Mouse (Mus musculus) urinary bladder, postnatal 36 days (tissue): ENCODE measurements around the gene Msi2.

Source experiments
- DNase-seq, 2 experiments: peaks; one replicate each; pipeline ENCODE4 v3.0.0; 2022; ENCODE audit warnings: low spot score in 2 of 2, mixed read lengths in 1 of 2

The Msi2 gene

GRCm38 (mm10) chr11:88592099-88592498 lies 126.2 kb downstream of the Msi2 start:
- no peak for DNase-seq

DNA sequence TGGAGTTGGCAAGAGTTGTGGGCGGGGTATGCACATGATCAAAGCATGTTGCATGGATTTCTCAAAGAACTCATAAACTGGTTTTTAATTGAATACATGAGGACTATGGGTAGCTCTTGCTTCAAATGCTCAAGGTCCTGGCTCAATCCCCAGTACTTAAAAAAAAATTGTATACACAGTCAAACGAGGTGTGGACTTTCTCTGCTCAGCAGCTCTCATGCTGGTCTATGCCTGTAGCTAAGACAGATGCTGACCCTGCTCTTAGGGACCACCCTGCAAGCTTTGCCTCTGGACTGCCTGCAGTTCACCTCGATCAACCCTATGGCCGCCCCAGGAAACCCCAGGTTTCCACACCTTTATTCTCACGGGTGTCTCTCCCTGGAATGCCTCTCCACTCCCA lies 127.7 kb downstream of the Msi2 start:
- no peak for DNase-seq

DNA sequence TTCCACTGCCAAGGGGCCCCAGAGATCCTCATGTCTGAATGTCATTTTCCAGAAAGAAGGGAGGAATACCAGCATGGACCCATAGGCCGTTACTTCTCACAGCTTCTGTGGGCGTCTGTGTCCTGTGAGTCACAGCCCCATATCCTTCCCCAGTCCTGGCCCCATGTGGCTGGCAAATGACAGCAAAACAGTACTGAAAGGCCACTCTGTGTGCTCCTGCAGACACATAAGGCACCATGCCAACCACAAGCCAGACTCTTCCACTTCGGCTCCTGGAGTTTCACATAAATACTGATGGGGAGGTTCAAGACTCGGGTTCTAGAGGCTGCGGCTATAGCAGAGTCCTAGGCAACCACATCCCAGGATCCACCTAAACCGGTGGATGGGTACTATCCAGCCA lies 128.7 kb downstream of the Msi2 start:
- no peak for DNase-seq

DNA sequence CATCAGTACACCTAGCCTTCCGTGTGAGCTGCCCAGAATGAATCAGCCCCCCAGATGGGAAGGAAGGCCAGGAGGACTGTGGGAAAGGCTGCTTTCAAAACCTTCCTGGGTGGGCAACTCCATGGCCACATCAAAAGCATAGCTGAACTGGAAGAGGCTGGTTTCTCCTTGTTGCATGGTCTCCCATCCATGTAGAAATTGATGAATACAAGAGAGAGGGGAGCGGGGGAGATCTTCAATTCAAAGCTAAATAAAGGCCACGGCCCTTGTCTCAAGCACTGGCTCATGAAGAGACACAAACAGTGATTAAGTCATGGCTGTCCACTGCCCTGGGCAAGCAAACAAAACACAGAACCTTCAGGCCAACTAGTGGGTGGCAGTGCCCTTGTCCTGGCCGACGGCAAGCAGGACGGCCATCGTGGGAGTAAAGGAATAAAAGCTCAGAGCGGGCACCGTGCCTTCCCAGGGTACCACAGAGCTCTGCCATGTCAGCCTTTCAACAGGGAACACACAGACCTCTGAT lies 129.6 kb downstream of the Msi2 start:
- no peak for DNase-seq

GRCm38 (mm10) chr11:88587710-88588109 lies 130.6 kb downstream of the Msi2 start:
- DNase-seq = no peak

DNA sequence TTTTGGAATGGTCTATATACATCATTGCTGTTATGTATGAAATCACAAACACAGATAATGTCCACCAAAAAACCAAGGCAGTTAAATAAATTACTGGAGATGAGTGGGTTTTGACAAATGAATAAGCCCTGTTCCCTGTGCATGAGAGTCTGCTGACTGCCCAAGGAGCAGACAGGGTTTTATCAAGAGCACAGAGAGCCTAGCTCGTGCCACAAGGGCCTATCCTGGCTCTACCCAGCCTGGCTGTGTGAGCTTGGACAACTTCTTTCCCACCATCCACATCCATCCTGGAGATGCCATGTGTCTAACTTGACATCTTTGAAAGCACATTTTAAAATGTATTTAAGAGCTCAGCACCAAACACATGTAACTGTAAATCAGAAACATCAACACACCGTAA lies 132.4 kb downstream of the Msi2 start:
- DNase-seq = no peak

DNA sequence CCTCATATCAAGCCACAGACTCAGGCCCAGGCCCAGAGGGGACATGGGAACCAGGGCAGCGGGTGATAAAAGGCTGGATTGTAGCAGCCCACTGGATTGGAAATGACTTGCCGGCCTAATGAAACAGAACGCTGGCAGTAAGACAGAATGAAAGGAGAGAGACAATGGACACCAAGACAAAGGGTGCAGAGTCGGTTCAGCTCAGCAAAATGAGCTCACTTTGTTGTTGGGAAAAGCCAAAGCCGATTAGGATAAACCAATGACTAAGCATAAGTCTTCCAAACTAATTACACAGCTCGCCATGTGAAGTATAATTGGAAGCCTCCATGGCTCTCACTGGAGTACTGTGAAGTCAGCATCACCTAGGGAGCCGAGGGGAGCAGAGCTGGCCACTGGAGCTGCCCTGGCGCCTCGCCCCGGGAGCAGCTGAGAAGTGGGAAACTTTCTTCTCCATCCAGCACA lies 133.1 kb downstream of the Msi2 start:
- no peak for DNase-seq

- DNase-seq = no peak
Measured at GRCm38 (mm10) chr11:88583866-88584265, 134.4 kb downstream of the Msi2 start.

- no peak for DNase-seq
Measured at GRCm38 (mm10) chr11:88583259-88583833, 135.0 kb downstream of the Msi2 start.

DNA sequence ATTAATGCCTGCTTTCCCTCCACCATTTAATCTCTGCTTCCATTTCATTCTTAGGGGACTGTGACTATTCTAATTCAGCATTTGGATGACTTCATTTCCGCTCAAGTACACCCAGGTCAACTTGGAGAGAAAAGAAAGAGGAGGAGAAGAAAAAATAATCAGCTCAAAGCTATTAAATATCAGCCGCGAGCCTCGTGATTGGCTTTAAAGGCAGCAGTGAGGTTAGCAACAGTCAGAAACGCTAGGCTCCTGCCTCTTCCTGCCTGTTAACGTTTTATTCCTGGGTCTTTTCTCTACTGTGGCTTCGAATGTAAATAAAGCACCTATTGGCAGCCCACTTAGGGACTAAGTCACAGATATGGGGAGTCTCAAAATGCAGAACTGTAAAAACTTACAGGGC lies 135.5 kb downstream of the Msi2 start:
- no peak for DNase-seq

GRCm38 (mm10) chr11:88582021-88582707 lies 136.1 kb downstream of the Msi2 start:
- DNase-seq = peak; percentile 48 to 52

GRCm38 (mm10) chr11:88581375-88581774 lies 136.9 kb downstream of the Msi2 start:
- DNase-seq = no peak

GRCm38 (mm10) chr11:88578700-88579099 lies 139.6 kb downstream of the Msi2 start:
- no peak for DNase-seq

GRCm38 (mm10) chr11:88577076-88577475 lies 141.2 kb downstream of the Msi2 start:
- DNase-seq = no peak

- DNase-seq = no peak
Measured at GRCm38 (mm10) chr11:88576233-88576998, 141.9 kb downstream of the Msi2 start.

DNA sequence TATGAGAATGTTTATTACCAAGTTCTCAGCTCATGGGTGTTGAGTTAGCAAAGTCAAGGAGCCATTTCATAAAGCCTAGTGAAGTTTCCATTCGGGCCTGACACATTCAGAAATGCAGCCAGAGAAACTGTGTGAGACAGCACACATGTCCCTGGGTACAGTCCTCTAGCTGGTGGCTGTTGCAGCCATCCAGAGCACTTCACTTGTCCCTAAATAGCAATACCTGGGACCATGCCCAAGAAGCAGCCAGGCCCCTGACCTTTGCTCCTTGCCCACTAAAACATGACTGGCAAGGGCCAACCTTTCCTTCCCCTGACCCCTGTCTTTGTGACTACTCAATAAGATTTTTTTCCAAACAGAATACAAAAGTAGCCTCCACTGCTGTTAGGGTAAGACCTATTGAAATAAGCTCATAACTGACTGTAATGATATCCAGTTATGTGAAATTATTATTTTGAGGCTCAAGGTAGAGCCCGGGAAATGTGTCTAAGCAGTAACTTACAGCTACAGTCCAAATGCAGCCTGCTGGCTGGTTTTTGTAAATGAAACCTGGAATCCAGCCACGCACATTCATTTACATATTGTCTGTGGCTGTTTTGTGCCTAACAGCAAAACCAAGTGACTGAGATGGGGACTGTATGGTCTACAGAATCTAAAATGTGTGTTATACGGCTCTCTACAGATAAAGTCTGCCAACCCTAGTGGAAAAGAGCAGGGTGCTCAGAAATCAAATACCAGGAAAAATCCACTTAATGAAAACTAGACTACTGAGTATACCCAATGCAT lies 143.5 kb downstream of the Msi2 start:
- DNase-seq = no peak

GRCm38 (mm10) chr11:88573013-88573412 lies 145.3 kb downstream of the Msi2 start:
- no peak for DNase-seq

- DNase-seq = no peak
Measured at GRCm38 (mm10) chr11:88572461-88572860, 145.9 kb downstream of the Msi2 start.

- no peak for DNase-seq
Measured at GRCm38 (mm10) chr11:88570715-88571202, 147.6 kb downstream of the Msi2 start.

DNA sequence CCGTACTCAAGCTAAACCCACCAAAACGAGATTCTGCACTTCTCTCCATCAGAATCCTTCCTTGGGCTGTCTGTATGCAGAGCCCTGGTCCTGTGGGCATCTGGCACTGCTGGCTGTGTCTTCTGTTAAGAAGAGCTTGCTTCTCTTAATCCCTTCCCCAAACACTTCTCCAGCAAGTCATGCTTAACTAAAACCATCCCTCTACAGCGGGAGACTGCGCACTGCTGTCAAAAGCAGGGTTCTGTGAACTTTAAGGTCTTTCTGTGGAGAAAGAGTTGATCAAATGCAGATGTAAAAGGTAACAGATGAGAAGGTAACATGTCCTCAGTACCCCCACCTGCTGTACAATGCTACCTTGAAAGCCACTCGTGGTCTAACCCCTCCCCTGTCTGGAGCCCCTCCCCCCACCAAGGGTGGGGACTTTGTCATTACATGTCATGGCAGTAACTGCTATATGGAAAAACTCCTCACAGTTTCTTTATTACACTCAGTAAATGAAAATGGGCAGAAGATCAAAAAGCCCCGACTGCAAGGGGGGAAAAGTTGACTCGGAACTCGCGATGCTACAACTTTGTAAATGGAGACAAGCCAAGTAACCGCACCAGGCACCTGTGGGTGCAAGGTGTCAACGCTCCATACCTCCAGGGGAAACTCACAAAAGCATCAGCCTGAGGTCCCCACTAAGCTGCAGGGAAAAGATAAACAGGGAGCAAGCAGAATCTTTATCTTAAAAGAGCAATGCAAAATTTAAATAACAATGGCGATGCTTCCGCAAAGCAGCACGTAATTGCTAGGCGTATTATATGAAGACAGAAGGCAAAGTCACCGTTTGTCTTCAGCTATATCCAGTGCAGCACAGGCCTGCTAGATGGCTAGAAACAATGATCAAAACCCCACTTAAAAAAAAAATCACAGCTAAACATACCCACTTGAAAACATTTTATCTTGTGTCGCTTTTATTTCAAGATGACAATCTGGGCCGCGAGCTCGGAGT lies 151.4 kb downstream of the Msi2 start:
- DNase-seq = no peak
